ENCODE assay signal across 8 mouse cellular contexts in the genomic region with DNA sequence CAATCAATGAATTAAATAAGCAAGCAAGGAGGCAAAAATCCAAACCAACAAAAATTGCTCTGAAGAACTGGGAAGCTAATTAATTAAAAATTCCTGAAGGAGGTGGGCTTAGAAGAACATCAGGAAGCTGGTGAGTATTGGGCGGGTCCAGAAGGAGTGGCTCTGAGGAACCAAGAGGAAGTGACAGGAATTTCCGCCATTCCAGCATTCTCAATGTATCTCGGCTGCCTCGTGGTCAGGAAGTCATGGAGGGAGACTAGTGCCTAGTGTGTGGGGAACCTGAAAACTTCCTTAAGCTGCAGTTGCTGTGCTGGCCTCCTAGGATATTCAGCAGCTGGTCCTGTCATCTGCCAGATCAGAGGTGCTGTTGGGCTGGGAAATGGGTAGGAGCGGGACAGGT. TPM values are rescaled to one million over a fixed set of nuclear protein-coding genes. Genes with fewer than 3 reads are reported as not detected.
"Had no signal": no experiment of that assay in that cellular context is flagged by ENCODE, and none has a peak within 500 bp of the region (broad histone marks: within the 10 kb centered on the region; RNA-seq: fewer than 3 reads in every experiment).

A gene (plus strand): TSS at position 220 of the 400 bp plus-strand sequence.

RNA-seq across cellular contexts. Expression of the gene that starts here (rescaled TPM):
- total RNA-seq: neutrophil, adult 5-6 weeks had no signal
- polyA plus RNA-seq: small intestine, adult 2 months; spleen, adult 2 months; stomach, embryonic 15.5 days; stomach, embryonic 16.5 days; stomach, postnatal 0 days; thymus, adult 2 months; urinary bladder, adult 2 months had no signal
